Mouse (Mus musculus) neural tube, embryonic 11.5 days (tissue): ENCODE results near the gene Selenos. TPM values are rescaled to one million over a fixed set of nuclear protein-coding genes. Genes with fewer than 3 reads are reported as not detected.

ENCODE experiments used
- ATAC-seq: fragments of 200-750 bp; cut with Nextera tagmentation; 2 replicates; pipeline ENCODE4 v1.8.0; 2017; ENCODE audit warnings: moderate number of reproducible peaks, mild to moderate bottlenecking, moderate TSS enrichment, moderate library complexity; ENCODE audit not compliant: insufficient read depth, low FRiP score, low TSS enrichment
- DNase-seq: peaks from one replicate; pipeline ENCODE4 v3.0.0-alpha.2; 2015; ENCODE audit warnings: low spot score
- H3K27ac ChIP-seq: fragments of 300-500 bp; sonication (generic); 2 replicates; pipeline ENCODE4 v1.5.1; 2014; ENCODE audit warnings: low read depth, mild to moderate bottlenecking, low read length
- H3K27me3 ChIP-seq: fragments of 300-500 bp; sonication (generic); 2 replicates; pipeline ENCODE4 v1.6.1; 2014; ENCODE audit warnings: mild to moderate bottlenecking, low read length, mixed read lengths; ENCODE audit not compliant: control insufficient read depth, insufficient read depth
- H3K36me3 ChIP-seq: fragments of 300-500 bp; sonication (generic); 2 replicates; pipeline ENCODE4 v1.6.1; 2014; ENCODE audit warnings: mild to moderate bottlenecking, low read length, moderate library complexity, mixed read lengths; ENCODE audit not compliant: control insufficient read depth, insufficient read depth
- H3K4me1 ChIP-seq: fragments of 300-500 bp; sonication (generic); 2 replicates; pipeline ENCODE4 v1.6.1; 2014; ENCODE audit warnings: low read length, mixed read lengths; ENCODE audit not compliant: control insufficient read depth, insufficient read depth
- H3K4me2 ChIP-seq: fragments of 300-500 bp; sonication (generic); 2 replicates; pipeline ENCODE4 v1.6.1; 2014; ENCODE audit warnings: low read depth, mild to moderate bottlenecking, moderate library complexity
- H3K4me3 ChIP-seq: fragments of 300-500 bp; sonication (generic); 2 replicates; pipeline ENCODE4 v1.5.1; 2014; ENCODE audit warnings: low read depth, low read length
- H3K9ac ChIP-seq: fragments of 300-500 bp; sonication (generic); 2 replicates; pipeline ENCODE4 v1.6.1; 2014; ENCODE audit warnings: mild to moderate bottlenecking, low read length
- H3K9me3 ChIP-seq: fragments of 300-500 bp; sonication (generic); 2 replicates; pipeline ENCODE4 v1.6.1; 2016; ENCODE audit warnings: low read length; ENCODE audit not compliant: control insufficient read depth
- WGBS: fragments of 180-500 bp; shearing (Covaris S2); extraction: QIAGEN DNeasy Blood & Tissue Kit; methylation state at CpG from one replicate; pipeline ENCODE4 v1.1.7; 2014; 5-methylcytosine and 5-hydroxymethylcytosine counted together
- polyA plus RNA-seq: library from polyadenylated mRNA; unstranded; fragments of >200 nt; fragmentation: Nextera tagmentation; extraction: Ambion mirVana; gene quantifications from 2 replicates; pipeline ENCODE4 v1.2.1, GENCODE M21; 2014

The Selenos gene
- polyA plus RNA-seq, 1 experiment from 2014 or later = 88.8 TPM

DNA sequence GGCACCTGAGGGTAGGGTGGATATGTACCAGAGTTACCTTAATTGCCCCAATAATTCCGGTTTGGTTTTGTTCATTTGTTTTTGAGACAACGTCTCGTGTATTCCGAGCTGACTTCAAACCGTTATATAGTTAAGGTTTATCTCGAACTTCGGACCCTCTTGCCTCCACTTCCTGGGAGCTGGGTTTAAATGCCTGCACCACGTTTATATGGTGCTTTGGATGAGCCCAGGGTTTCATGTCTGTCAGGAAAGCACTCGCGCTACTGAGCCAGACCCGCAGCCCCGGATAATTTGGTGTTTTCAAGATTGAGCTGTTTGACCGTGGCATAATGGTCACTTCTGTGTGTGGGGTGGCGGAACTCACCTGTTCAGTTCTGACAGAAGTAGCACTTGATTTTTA is 18.4 kb upstream of the Selenos start:
- H3K27ac ChIP-seq = no peak overlapping the region
- H3K9ac ChIP-seq = peak overlapping the region; percentile 81
- ATAC-seq = no peak
- WGBS = 2% methylated on average over 14 of the region's 14 CpGs
- peaks cover 4% of the 10 kb centered on the region; the same call in 1 of the 2 replicates for H3K4me1 ChIP-seq
- H3K4me3 ChIP-seq = peak overlapping the region; percentile 69
- H3K36me3 ChIP-seq = no peaks in the 10 kb centered on the region
- H3K9me3 ChIP-seq = no peaks in the 10 kb centered on the region
- no peaks in the 10 kb centered on the region for H3K27me3 ChIP-seq
- no peak for DNase-seq
- peak overlapping the region; percentile 59 for H3K4me2 ChIP-seq

DNA sequence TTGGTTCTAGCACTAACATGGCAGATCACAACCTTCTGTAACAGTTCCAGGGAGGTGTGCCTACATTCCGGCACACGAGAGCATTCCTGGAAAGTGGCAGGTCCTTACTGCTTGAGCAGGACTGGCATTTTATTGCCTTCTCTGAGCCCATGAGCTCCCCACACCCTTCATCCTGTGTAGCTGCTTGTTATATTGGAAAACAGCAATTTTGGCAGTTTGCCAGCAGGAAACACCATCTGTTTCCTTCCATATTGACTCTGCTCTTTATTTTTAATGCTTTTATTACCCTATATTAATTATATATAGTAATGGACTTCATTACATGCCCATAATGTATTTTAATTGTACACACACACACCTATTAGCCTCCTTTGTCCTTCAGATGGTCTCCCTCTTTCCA is 3.0 kb upstream of the Selenos start:
- ATAC-seq (no peak), DNase-seq (no peak)
- no peaks in the 10 kb centered on the region for H3K27me3 ChIP-seq
- WGBS = 89% methylated on average over 2 of the region's 2 CpGs
- H3K36me3 ChIP-seq = peaks cover 9% of the 10 kb centered on the region
- H3K4me1 ChIP-seq = peaks cover 12% of the 10 kb centered on the region
- no peak overlapping the region for H3K4me2 ChIP-seq
- H3K4me3 ChIP-seq = no peak overlapping the region
- no peak overlapping the region for H3K9ac ChIP-seq
- no peak overlapping the region for H3K27ac ChIP-seq
- no peaks in the 10 kb centered on the region for H3K9me3 ChIP-seq

DNA sequence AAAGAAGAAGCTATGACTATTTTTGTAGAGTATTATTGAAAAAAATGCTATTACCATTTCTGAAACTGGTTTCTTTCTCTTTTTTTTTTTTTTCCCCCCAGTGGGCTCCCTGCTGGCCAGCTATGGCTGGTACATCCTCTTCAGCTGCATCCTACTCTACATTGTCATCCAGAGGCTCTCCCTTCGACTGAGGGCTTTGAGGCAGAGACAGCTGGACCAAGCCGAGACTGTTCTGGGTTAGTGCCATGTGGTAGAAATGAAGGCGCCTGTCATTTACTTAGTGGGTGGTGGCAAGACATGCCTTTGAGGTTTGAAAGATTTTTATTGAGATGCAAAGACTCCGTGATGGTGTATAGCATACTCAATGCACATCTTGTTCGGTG is 773 bp downstream of the Selenos start:
- H3K4me1 ChIP-seq = peaks cover 12% of the 10 kb centered on the region
- no peak overlapping the region for H3K27ac ChIP-seq
- peak overlapping the region; percentile 66 for H3K4me3 ChIP-seq
- DNase-seq (no peak), ATAC-seq (no peak)
- H3K4me2 ChIP-seq = peak overlapping the region; percentile 92
- H3K27me3 ChIP-seq = no peaks in the 10 kb centered on the region
- no peaks in the 10 kb centered on the region for H3K9me3 ChIP-seq
- H3K36me3 ChIP-seq = peaks cover 5% of the 10 kb centered on the region
- peak overlapping the region; percentile 77 for H3K9ac ChIP-seq
- WGBS = 43% methylated on average over 5 of the region's 5 CpGs

DNA sequence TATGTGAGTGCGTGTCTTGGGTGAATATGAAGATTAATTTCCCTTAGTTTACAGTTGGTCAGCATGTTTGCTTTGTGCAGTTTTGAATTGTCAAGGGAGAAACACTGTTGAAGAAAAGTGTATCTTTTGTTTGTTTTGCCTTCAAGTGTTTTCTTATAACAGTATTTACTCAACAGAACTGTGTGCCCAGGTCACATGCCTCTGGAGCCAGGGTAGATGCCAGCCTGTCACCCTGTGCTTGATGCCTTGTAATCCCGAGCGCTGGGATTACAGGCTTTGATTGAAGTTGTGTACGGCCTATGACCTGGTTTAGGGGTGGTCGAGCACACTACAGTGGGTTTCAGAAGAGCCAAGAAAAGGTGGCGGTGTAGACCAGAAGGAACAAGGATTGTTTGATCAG is 4.3 kb downstream of the Selenos start:
- peaks cover 15% of the 10 kb centered on the region for H3K36me3 ChIP-seq
- WGBS = 93% methylated on average over 6 of the region's 6 CpGs
- DNase-seq (no peak), ATAC-seq (no peak)
- H3K9ac ChIP-seq = no peak overlapping the region
- H3K4me1 ChIP-seq = peaks cover 11% of the 10 kb centered on the region
- H3K4me3 ChIP-seq = no peak overlapping the region
- no peaks in the 10 kb centered on the region for H3K9me3 ChIP-seq
- no peak overlapping the region for H3K4me2 ChIP-seq
- no peak overlapping the region for H3K27ac ChIP-seq
- H3K27me3 ChIP-seq = no peaks in the 10 kb centered on the region

DNA sequence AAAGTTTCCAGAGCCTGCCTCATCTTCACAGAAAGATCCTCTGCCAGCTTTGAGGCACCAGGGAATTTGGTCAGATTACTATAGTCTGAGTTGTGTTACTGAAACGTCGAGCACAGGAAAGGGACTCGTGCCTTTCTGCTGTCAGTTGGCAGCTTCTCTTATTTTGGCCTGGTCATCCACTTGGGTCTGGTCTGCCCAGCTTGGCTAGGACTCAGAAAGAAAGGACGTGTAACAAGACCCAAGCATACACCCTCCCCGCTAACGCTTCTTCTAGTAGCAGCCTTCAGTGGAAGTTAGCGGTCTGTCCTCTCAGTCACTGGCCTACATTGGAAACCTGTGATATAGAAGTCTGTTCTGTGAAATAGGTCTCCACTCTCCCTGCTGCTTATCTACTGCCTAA is 5.1 kb downstream of the Selenos start:
- WGBS = 90% methylated on average over 7 of the region's 7 CpGs
- Histone ChIP-seq H3K27ac (no peak overlapping the region), H3K27me3 (no peaks in the 10 kb centered on the region), H3K9me3 (no peaks in the 10 kb centered on the region), H3K4me1 (peaks cover 9% of the 10 kb centered on the region), H3K36me3 (peaks cover 18% of the 10 kb centered on the region), H3K4me2 (no peak overlapping the region), H3K9ac (no peak overlapping the region), H3K4me3 (no peak overlapping the region)
- ATAC-seq (no peak), DNase-seq (no peak)

DNA sequence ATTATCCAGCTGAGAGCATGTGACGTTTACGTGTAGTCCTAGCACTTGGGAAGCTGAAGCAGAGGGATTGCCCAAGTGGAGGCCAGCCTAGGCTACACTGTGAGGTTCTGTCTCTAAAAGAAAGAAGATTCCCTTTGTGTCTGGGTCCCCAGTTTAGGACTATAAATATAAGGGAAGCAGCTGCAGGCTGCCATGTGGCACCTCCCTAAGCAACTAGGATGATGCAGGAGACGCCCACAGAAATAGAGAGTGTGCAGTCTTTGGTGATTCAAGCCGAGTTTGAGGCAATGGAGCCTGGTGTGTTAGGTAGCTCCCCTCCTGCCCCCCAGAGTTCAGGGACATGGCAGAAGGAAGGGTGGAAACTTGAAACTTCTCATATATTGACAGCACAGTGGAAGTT is 8.2 kb downstream of the Selenos start:
- ATAC-seq = no peak
- Histone ChIP-seq H3K4me2 (no peak overlapping the region), H3K27ac (no peak overlapping the region), H3K9ac (no peak overlapping the region), H3K4me3 (no peak overlapping the region), H3K4me1 (no peaks in the 10 kb centered on the region), H3K27me3 (no peaks in the 10 kb centered on the region), H3K9me3 (no peaks in the 10 kb centered on the region), H3K36me3 (peaks cover 20% of the 10 kb centered on the region)
- 91% methylated on average over 4 of the region's 4 CpGs for WGBS
- no peak for DNase-seq

DNA sequence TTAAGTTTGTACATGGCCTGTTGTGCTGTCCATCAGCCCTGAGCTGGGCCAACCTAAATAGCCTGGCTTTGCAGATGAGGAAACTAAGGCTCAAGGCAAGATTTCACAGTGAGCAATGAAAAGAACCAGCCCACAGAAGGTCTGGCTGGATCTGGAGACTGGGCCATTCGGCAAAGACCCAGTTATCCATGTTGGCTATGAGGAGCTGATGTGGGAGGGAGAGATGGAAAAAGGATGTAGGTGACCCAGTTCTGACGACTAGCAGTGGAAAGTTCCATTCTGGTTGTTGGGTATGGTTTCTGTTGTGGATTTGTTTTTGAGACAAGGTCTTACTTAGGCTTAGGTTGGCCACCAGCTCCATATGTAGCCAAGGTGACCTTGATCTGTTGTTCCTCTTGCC is 8.6 kb downstream of the Selenos start:
- no peak overlapping the region for H3K9ac ChIP-seq
- no peaks in the 10 kb centered on the region for H3K9me3 ChIP-seq
- no peak for DNase-seq
- peaks cover 20% of the 10 kb centered on the region for H3K36me3 ChIP-seq
- no peak for ATAC-seq
- WGBS = 98% methylated on average over 2 of the region's 2 CpGs
- no peaks in the 10 kb centered on the region for H3K27me3 ChIP-seq
- H3K4me3 ChIP-seq = no peak overlapping the region
- H3K27ac ChIP-seq = no peak overlapping the region
- no peaks in the 10 kb centered on the region for H3K4me1 ChIP-seq
- H3K4me2 ChIP-seq = no peak overlapping the region

DNA sequence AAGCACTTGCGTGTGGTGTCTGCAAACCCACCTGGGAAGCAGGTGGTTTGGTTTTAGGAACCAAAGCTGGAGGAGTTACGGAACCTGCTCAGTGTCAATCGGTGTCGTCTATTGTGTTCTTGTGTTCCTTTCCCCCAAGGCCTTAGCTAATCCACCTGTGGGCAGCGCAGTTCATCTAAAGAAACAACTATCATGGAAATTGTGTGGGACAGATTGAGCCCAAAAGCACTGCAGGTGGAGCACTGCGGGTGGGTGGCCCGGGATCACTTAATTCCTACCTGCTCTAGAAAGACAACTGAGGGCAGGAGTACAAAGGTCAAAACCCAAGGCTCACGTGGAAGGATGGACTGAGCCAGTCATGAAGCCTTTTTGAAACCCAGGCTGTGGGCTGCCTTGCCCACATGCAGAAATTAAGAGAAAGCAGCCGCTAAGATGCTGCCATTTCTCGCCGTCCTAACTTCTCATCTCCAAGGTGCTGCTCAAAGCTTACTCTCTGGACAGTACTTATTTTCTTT is 11.3 kb downstream of the Selenos start:
- no peak for DNase-seq
- no peaks in the 10 kb centered on the region for H3K27me3 ChIP-seq
- H3K4me3 ChIP-seq = no peak overlapping the region
- no peaks in the 10 kb centered on the region for H3K9me3 ChIP-seq
- H3K36me3 ChIP-seq = peaks cover 16% of the 10 kb centered on the region
- no peak for ATAC-seq
- H3K4me1 ChIP-seq = no peaks in the 10 kb centered on the region
- H3K4me2 ChIP-seq = no peak overlapping the region
- no peak overlapping the region for H3K27ac ChIP-seq
- no peak overlapping the region for H3K9ac ChIP-seq
- WGBS = 89% methylated on average over 11 of the region's 11 CpGs

DNA sequence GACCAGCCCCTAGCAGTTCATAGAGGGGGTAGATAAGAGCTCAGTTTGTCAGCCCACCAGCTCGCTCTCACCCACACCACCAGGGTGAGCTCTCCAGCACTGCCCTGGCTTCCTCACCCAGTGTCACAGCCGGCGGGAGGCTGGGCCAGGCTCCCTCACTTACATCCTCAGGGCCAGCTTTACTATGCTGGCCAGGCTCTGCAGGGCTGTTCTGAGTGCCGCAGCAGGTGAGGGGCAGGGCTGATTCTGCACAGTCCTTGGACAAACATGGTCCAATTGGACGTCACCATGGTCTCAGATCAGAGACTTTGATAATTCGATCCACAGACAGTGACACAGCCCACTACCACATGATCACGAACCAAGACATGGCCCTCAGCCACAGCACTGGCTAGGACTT is 12.1 kb downstream of the Selenos start:
- no peak overlapping the region for H3K4me3 ChIP-seq
- no peak overlapping the region for H3K27ac ChIP-seq
- no peak for ATAC-seq
- H3K4me2 ChIP-seq = no peak overlapping the region
- WGBS = 84% methylated on average over 7 of the region's 7 CpGs
- H3K36me3 ChIP-seq = peaks cover 13% of the 10 kb centered on the region
- no peaks in the 10 kb centered on the region for H3K4me1 ChIP-seq
- no peak for DNase-seq
- H3K9ac ChIP-seq = no peak overlapping the region
- H3K9me3 ChIP-seq = no peaks in the 10 kb centered on the region
- H3K27me3 ChIP-seq = no peaks in the 10 kb centered on the region
